Mouse (Mus musculus) heart, adult 10 weeks (tissue): ENCODE measurements around the gene Tbpl1. TPM values are rescaled to one million over a fixed set of nuclear protein-coding genes. Genes with fewer than 3 reads are reported as not detected.

Experiments
- polyA plus RNA-seq: library from polyadenylated mRNA; stranded (reverse); fragments of 350-450 nt; fragmentation: Illumina TruSeq; extraction: RNeasy Lipid Tissue Mini Kit (QIAGEN cat#74804); gene quantifications from one replicate; pipeline ENCODE4 v1.2.3, GENCODE M21; 2014; ENCODE audit warnings: low read depth, low replicate concordance

Gene Tbpl1
- polyA plus RNA-seq, result 14.6 TPM

DNA sequence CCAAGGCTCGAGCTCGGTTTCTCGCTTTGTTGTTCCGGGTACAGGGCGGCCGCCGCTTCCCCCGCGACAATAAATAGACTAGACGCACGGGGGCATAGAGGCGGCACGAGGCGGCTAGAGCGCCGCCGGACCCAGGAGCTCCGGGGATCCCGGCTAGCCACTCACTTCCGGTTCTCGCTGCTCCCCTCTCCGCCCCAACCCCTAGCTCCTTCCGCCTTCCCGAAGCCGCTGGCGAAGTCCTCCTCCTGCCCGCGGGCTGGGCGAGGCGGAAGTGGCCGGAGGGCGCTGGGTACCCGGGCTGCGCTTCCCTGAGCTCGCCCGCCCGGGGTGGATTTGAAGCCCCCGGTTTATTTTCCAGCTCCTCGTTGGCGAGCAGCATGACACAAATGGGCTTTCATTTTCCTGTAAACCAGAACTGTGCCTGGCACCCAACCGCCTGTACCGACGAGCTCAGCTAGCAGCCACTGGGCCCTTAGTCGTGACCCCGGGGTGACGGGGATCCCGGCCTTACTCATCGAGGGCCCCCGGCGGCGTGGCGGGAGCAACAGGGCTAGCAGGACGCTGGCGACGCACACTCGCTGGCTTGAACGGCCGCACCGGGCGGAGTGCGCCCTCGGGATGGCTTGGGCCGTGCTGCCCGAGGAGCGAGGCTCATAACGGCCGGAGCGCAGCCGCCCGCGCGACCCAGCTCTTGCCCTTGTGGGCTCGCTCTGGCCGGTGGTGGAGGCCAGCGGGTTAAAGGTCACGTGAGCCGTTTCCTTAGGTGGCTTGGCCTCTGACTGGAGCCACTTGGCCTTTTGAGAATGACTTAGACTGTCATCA lies at the start of gene Tbpl1:
Gene Tbpl1, minus strand, starts transcription at position 667 of the 822 bp plus-strand sequence.

Other genes starting within 250 kb of the Tbpl1 start
- 5.2 TPM for gene Slc2a12, start 86.9 kb downstream of the Tbpl1 start, polyA plus RNA-seq
- gene Tcf21, start 88.2 kb upstream of the Tbpl1 start, polyA plus RNA-seq, result 13.2 TPM